Mouse (Mus musculus) liver, embryonic 16.5 days (tissue): Measurements from ENCODE around the gene Nr5a1. TPM values are rescaled to one million over a fixed set of nuclear protein-coding genes. Genes with fewer than 3 reads are reported as not detected.

Source experiments
- ATAC-seq: fragments of 200-750 bp; cut with Nextera tagmentation; 2 replicates; pipeline ENCODE4 v1.8.0; 2017; ENCODE audit warnings: low read depth, mild to moderate bottlenecking, moderate number of reproducible peaks, moderate library complexity
- H3K27ac ChIP-seq: fragments of 300-500 bp; sonication (generic); 2 replicates; pipeline ENCODE4 v1.5.1; 2014; ENCODE audit warnings: mild to moderate bottlenecking, low read length
- H3K27me3 ChIP-seq: fragments of 300-500 bp; sonication (generic); 2 replicates; pipeline ENCODE4 v1.6.1; 2014; ENCODE audit warnings: low read depth, low read length, mixed read lengths; ENCODE audit not compliant: control insufficient read depth, insufficient read depth
- H3K36me3 ChIP-seq: fragments of 300-500 bp; sonication (generic); 2 replicates; pipeline ENCODE4 v1.6.1; 2014; ENCODE audit warnings: mild to moderate bottlenecking; ENCODE audit not compliant: control insufficient read depth, insufficient read depth
- H3K4me1 ChIP-seq: fragments of 300-500 bp; sonication (generic); 2 replicates; pipeline ENCODE4 v1.6.1; 2014; ENCODE audit warnings: low read depth, low read length, mixed read lengths; ENCODE audit not compliant: control insufficient read depth
- H3K4me2 ChIP-seq: fragments of 300-500 bp; sonication (generic); 2 replicates; pipeline ENCODE4 v1.6.1; 2014; ENCODE audit warnings: low read depth, low read length, mixed read lengths
- H3K4me3 ChIP-seq: fragments of 300-500 bp; sonication (generic); 2 replicates; pipeline ENCODE4 v1.5.1; 2014; ENCODE audit warnings: low read depth, mild to moderate bottlenecking, low read length
- H3K9ac ChIP-seq: fragments of 300-500 bp; sonication (generic); 2 replicates; pipeline ENCODE4 v1.6.1; 2014; ENCODE audit warnings: low read depth, low read length
- H3K9me3 ChIP-seq: fragments of 300-500 bp; sonication (generic); replicated peaks from 2 replicates; pipeline ENCODE4 v1.6.1; 2016; ENCODE audit warnings: low read length; ENCODE audit not compliant: control insufficient read depth
- WGBS: fragments of 180-500 bp; shearing (Covaris S2); extraction: QIAGEN DNeasy Blood & Tissue Kit; methylation state at CpG from one replicate; pipeline ENCODE4 v1.1.7; 2014; ENCODE audit not compliant: insufficient replicate concordance; 5-methylcytosine and 5-hydroxymethylcytosine counted together
- polyA plus RNA-seq: library from polyadenylated mRNA; unstranded; fragments of >200 nt; fragmentation: Nextera tagmentation; extraction: Ambion mirVana; gene quantifications from 2 replicates; pipeline ENCODE4 v1.2.1, GENCODE M21; 2015

Gene Nr5a1
- polyA plus RNA-seq, 1 experiment from 2014 or later = 0.22 TPM

DNA sequence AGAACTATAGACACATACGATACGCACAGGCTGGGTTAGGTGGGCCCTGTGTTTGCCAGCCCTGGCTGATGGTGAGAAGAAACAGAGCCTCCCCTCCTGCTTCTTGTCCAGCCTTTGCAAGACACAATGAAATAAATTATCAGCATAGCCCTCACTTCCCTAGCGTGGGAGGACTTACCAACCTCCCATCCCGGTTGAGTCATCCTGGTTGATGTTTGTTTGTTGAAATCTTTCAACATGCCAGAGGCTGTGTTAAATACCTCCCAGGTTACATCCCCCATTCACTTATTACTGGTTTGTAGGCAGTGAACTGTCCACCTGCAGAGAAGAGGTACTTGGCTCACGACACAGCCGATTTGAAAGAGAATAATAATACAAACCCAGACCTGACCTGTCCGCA is 66.7 kb downstream of the Nr5a1 start:
- 81% methylated on average over 7 of the region's 7 CpGs for WGBS
- Histone ChIP-seq H3K4me1 (peaks cover 3% of the 10 kb centered on the region; the same call in 1 of the 2 replicates), H3K4me2 (no peak overlapping the region), H3K36me3 (no peaks in the 10 kb centered on the region), H3K27me3 (no peaks in the 10 kb centered on the region), H3K27ac (no peak overlapping the region), H3K4me3 (no peak overlapping the region), H3K9me3 (no peaks in the 10 kb centered on the region), H3K9ac (no peak overlapping the region)
- no peak for ATAC-seq

DNA sequence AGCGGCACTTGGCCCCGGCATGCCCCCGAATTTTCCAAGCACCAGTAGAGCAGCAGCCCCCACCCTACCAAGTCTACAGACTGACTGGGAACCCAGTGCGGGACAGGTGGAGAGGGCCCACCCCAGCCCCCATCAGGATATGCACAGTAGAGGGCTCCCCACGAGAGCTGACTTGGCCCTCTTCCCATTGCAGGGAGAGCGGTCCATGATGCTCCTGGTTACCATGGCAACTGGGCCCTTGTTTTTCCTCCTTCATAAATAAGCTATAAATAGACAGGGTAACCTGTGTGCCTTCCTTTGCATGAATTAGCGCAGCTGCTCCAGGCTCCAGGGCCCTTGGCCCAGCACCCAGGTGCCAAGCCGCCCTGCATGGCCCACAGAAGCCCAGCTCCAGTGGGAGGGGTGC is 67.1 kb downstream of the Nr5a1 start:
- ATAC-seq = no peak

GRCm38 (mm10) chr2:38645936-38646335 is 68.4 kb downstream of the Nr5a1 start:
- ATAC-seq = no peak
- H3K27me3 ChIP-seq = no peaks in the 10 kb centered on the region
- WGBS = 0% methylated on average over 3 of the region's 3 CpGs

More for the DNA sequence above, 67.1 kb downstream of the Nr5a1 start:
- H3K4me1 ChIP-seq = peaks cover 6% of the 10 kb centered on the region
- no peaks in the 10 kb centered on the region for H3K36me3 ChIP-seq
- no peak overlapping the region for H3K4me3 ChIP-seq
- H3K27ac ChIP-seq = no peak overlapping the region
- H3K4me2 ChIP-seq = no peak overlapping the region
- 64% methylated on average over 8 of the region's 8 CpGs for WGBS
- no peak overlapping the region for H3K9ac ChIP-seq
- H3K27me3 ChIP-seq = no peaks in the 10 kb centered on the region
- H3K9me3 ChIP-seq = no peaks in the 10 kb centered on the region

GRCm38 (mm10) chr2:38643625-38644427 is 70.5 kb downstream of the Nr5a1 start, which contains the start of gene Psmb7:
TSS of gene Psmb7 (minus strand) at chr2:38644087.
- Histone ChIP-seq H3K36me3 (peaks cover 20% of the 10 kb centered on the region), H3K9me3 (no peaks in the 10 kb centered on the region), H3K4me3 (peak within 1 kb of the TSS; percentile 89), H3K9ac (peak within 1 kb of the TSS; percentile 86), H3K4me1 (peaks cover 9% of the 10 kb centered on the region), H3K4me2 (peak within 1 kb of the TSS; percentile 74), H3K27me3 (no peaks in the 10 kb centered on the region), H3K27ac (0 out of 2 replicates have a peak within 1 kb of the TSS, but pooled peaks have one; percentile 5)
- ATAC-seq = peak; percentile 88
- WGBS = 2% methylated on average over 52 of the region's 52 CpGs

More at GRCm38 (mm10) chr2:38645936-38646335, 68.4 kb downstream of the Nr5a1 start:
- peaks cover 2% of the 10 kb centered on the region for H3K36me3 ChIP-seq
- peaks cover 9% of the 10 kb centered on the region for H3K4me1 ChIP-seq
- no peak overlapping the region for H3K27ac ChIP-seq
- no peaks in the 10 kb centered on the region for H3K9me3 ChIP-seq
- no peak overlapping the region for H3K4me3 ChIP-seq
- H3K9ac ChIP-seq = no peak overlapping the region
- no peak overlapping the region for H3K4me2 ChIP-seq

Other genes starting within 250 kb of the Nr5a1 start
- 43.5 and 47.6 TPM in 2 replicates for gene Nek6, start 202.9 kb downstream of the Nr5a1 start, polyA plus RNA-seq
- 141 and 145 TPM in 2 replicates for gene Psmb7, start 70.5 kb downstream of the Nr5a1 start, polyA plus RNA-seq
- gene Nr6a1, start 213.1 kb upstream of the Nr5a1 start, polyA plus RNA-seq = 0.79 and 0.94 TPM in 2 replicates
- 0.15 and 0.19 TPM in 2 replicates for gene Olfml2a, start 217.4 kb upstream of the Nr5a1 start, polyA plus RNA-seq